Mouse (Mus musculus) layer of hippocampus, adult 2 months (tissue): ENCODE data around the gene Rarb. TPM values are rescaled to one million over a fixed set of nuclear protein-coding genes. Genes with fewer than 3 reads are reported as not detected.

Experiments used
- DNase-seq, 2 experiments: peaks; one replicate each; pipeline ENCODE4 v3.0.0; 2022; ENCODE audit warnings: low spot score in 2 of 2
- H3K27ac ChIP-seq: fragments of 200-600 bp; 2 replicates; pipeline ENCODE4 v1.8.1; 2022
- H3K4me3 ChIP-seq: fragments of 200-600 bp; 2 replicates; pipeline ENCODE4 v1.8.1; 2022; ENCODE audit warnings: mild to moderate bottlenecking
- CTCF ChIP-seq: fragments of 200-600 bp; conservative IDR thresholded peaks from 2 replicates; pipeline ENCODE4 v1.8.1; 2022; ENCODE audit warnings: antibody characterized with exemption, mild to moderate bottlenecking, moderate library complexity
- long read RNA-seq, 2 experiments: library from polyadenylated mRNA; stranded (forward); transcript quantifications; one replicate each; pipeline ENCODE4 v2.0.0; 2021; ENCODE audit warnings: borderline mapping rate in 2 of 2
- total RNA-seq, 2 experiments: library from RNA; stranded (reverse); gene quantifications; 2 replicates each; pipeline ENCODE4 v1.2.3; 2021

Gene Rarb
- total RNA-seq, result 1 to 10 TPM; 6.0 to 8.6 TPM
- long read RNA-seq, experiment 1, partial matches to known transcripts, result 0 of 2 reads
- long read RNA-seq, experiment 1, other reads (novel, unspliced or antisense), result 0 of 2 reads
- long read RNA-seq, experiment 2, transcript Rarb-201 (8 exons, 3,108 nt), result major isoform, 5 of 12 reads
- long read RNA-seq, experiment 2, partial matches to known transcripts, result 0 of 12 reads
- long read RNA-seq, experiment 2, other reads (novel, unspliced or antisense), result 5 of 12 reads

DNA sequence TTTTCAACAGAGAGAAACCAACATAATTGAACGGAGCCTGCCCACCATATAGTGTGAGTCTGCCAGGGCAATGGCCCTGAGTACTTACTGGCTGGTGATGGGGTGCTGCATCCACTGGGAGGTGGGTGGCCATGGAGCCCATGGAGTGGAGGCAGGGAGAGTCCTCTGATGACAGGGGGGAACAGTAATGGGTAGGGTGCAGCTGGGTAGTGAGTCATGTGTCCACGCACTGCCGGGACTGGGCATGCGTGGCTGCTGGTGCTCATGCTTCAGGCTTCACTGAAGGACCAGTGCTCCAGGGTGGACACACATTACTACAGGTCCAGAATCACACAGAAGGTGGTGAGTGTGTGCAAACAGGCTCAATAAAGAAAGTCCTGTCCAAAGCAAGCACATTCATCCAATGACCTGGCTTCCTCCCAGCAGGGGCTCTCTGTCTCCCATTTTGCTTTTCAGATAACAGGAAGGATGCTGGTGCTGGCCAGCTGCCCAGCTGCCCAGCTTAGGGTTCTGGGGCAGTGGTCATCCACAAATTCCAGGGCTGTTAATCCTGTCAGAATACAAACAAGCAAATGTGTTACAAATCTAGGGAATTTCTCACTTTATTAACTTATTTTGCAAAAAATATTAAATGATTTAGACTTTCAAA, at the start of gene Rarb:
Gene Rarb (minus strand): TSS at position 555 of the 649 bp plus-strand sequence.
- TF ChIP-seq CTCF, result no peak
- Histone ChIP-seq H3K4me3 (no peak within 1 kb of the TSS), H3K27ac (no peak within 1 kb of the TSS)
- DNase-seq, result no peak

DNA sequence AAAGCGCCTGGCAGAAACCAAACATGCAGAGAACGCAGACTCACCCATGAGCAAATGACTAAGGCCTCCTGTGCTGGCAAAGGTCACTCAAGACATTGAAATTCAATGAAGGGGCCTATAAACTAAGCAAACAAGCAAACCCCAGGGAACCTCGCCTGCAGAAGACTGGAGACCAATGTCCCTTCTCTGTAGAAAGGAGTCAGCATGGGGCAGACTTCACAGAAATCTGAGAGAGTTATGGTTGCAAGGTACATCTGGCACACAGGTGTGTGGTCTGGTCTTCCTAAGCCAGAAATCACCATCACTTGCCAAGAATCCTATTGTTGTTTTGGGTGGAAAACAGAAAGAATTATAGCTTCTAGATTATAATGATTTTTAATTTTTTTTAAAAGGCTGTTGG, 23.1 kb upstream of the Rarb start:
- DNase-seq, result no peak
- Histone ChIP-seq H3K27ac (no peak overlapping the region), H3K4me3 (no peak overlapping the region)
- no peak for TF ChIP-seq CTCF

DNA sequence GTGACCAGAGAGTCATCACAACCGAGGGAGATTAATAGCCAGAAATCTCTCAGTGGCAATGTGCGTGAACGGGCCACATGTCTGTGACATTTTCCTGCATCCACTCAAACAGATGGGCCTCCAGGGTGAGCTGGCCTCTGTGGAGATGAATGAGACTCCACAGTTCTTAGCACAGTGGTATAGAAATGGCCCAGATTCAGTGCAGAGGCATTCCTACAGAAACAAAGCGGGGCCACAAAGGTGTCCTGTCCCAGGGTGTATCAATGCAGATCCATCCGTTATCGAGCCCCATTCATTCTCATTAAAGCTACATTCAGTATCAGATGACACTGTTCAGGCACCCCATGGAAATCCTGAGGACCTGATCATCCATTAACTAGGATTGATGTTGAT, 22.6 kb upstream of the Rarb start:
- no peak for DNase-seq
- H3K4me3 ChIP-seq, result no peak overlapping the region
- H3K27ac ChIP-seq, result no peak overlapping the region
- TF ChIP-seq CTCF, result no peak

DNA sequence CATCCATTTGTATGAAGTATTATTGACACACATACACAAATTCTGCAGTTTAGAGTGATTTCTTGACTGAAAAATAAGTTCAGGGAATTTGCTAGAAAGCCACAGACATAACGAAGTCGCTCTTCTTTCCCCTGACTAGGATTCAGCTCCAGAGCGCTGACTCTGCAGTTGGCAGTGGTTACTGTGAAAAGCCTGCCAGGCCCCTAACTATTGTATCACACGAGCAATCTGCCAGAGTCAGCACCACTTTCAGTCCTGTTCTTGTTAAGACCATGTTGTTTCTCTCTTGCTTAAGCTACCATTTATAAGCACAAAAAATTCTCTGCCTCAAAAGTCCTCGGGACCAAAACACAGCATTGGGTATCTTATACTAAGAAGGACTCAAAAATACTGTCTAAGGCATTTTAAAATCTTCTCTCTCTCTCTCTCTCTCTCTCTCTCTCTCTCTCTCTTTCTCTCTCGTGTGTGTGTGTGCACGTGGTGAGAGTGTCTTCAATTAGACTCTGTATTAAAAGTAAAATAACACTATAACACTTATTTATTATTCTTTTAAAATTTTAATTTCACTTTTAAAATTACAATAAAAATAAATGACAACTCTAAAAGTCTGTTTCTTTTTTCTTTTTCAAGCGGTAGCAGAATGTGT, 22.1 kb upstream of the Rarb start:
- Histone ChIP-seq H3K27ac (no peak overlapping the region), H3K4me3 (no peak overlapping the region)
- DNase-seq, result peak; percentile 48 to 75
- no peak for TF ChIP-seq CTCF

DNA sequence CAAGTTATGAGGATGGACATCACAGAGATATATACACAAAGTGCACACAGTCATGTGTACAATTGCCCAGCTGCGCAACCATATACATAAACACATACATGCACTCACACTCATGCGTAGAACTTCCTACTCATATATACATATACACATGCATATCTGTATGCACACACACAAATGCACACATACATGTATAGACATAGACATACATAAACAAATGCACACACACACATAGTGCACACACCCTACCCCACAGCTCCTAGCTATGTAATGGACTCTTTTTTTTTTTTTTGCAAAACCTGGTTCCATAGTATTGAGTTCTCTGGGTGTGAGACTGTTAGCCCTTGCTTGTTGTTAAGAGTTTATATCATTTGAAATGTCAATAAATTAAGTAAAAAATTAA, 21.2 kb upstream of the Rarb start:
- TF ChIP-seq CTCF, result no peak
- no peak overlapping the region for H3K27ac ChIP-seq
- DNase-seq, result no peak

DNA sequence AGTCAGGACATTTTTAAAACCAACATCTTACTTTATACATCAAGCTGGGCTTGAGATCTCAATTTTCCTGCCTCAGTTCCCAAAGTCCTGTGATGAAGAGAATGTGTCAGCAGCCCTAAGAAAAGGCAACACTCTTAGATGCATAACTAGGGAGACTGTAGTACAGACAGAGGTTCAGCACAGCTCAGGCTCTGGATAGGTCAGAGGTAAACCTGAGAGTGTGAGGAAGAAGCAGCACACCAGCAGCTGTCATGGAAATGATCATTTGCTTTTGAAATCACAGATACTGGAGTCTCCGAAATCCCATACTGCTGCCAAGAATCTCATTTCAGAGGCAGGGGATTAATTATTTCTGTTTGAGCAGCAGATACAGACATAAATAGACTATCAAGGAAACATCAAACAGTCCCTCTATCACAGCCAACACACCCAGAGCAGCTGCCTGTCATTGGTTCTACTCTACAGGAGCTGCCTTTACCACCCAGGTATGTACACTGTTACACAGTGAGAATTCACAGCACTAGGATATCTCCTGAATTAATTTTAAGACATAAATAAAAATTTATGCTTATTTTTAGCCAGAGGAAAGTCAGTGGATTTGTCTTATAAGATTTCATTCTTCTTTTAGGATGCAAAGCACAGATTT, 3.7 kb downstream of the Rarb start:
- Histone ChIP-seq H3K27ac (no peak overlapping the region), H3K4me3 (no peak overlapping the region)
- no peak for DNase-seq
- no peak for TF ChIP-seq CTCF

More for the DNA sequence above, 21.2 kb upstream of the Rarb start:
- H3K4me3 ChIP-seq, result no peak overlapping the region

DNA sequence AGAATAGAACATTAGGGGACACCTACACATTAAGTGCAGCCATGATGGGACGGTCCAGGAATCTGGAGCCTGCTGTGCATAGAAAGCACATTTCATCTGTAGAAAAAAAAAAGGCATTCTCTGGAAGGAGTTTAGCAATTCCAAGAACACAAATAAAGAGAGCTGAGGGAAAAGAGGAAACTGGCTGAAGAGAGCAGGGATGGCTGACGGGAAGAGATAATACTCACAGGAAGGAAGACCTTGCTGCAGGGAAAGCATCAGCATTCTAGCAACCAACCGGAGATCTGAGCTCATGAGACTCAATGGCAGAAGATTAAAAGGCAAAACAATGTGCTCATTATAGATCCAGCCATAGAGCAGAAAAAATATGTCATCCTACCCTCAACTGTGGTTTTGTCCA, 12.8 kb downstream of the Rarb start:
- Histone ChIP-seq H3K4me3 (no peak overlapping the region), H3K27ac (no peak overlapping the region)
- TF ChIP-seq CTCF, result no peak
- no peak for DNase-seq

DNA sequence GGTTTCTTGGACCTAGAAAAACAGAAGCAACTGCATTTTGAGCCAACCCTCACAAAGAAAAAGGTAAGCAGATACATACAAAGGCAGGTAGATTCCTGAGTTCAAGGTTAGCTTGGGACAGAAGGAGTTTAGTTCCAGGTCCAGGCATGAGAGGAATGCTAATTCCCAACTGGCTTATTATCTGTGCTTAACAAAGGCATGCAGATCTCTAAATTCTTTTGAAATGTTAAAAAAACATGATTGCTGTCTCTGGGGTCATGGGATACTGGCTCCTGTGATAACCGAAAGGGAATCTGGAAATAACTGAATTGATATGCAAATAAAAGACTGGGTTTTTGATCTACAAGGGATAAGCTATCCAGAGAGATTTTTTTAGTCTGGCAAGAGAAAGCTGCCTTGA, 28.8 kb downstream of the Rarb start:
- DNase-seq, result no peak
- no peak for TF ChIP-seq CTCF
- Histone ChIP-seq H3K4me3 (no peak overlapping the region), H3K27ac (no peak overlapping the region)

GRCm38 (mm10) chr14:16781942-16782541, 36.9 kb downstream of the Rarb start:
- Histone ChIP-seq H3K4me3 (no peak overlapping the region), H3K27ac (no peak overlapping the region)
- no peak for TF ChIP-seq CTCF
- DNase-seq, result no peak

DNA sequence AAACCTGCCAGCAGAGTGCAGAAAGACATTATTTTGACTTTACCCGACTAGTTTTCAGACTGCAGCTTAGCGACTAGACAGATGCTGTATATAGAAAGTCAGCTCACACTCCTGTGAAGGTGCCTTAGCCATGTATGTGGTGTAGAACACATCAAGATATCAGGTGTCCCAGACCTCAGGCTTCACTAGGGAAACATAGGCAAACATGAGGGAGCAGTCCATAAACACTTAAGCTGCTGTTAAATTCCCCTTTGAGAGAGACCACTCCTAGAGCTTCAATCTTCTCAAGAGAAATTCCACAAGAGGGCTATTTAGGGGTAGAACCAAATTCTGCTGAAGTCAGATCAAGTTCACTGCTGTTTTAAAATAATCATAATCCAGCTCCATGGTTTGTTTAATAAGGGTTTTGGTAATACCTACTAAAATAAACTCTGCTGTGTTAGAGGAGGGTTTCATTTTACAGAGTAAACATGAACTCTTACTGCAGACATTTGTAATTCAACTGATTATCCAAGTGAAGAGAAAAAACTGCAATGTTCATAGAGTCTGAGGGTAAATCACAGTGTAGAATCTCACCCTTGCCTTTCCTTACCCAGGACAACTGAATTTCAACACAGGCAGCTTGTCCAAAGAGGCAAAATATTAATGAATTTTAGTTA, 42.1 kb downstream of the Rarb start:
- no peak overlapping the region for H3K27ac ChIP-seq
- DNase-seq, result no peak

DNA sequence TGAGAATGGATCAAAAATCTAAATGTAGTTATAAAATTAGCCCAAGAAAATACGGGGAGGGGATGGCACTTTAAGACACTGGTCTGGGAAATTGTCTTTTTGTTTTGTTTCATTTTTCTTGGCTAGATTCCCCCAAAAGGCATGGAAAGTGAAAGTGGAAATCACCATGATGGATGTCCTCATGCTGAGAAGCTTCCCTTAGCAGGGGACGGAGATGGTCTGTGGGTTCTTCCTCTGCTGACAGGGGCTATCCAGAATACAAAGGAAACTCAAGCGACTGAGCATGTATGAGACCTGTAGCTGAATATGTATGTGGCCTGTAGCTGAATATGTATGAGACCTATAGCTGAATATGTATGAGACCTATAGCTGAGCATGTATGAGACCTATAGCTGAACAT, 46.0 kb downstream of the Rarb start:
- no peak overlapping the region for H3K4me3 ChIP-seq
- DNase-seq, result no peak
- TF ChIP-seq CTCF, result no peak
- H3K27ac ChIP-seq, result no peak overlapping the region

More for the DNA sequence above, 42.1 kb downstream of the Rarb start:
- no peak overlapping the region for H3K4me3 ChIP-seq
- TF ChIP-seq CTCF, result no peak

GRCm38 (mm10) chr14:16765891-16766290, 53.1 kb downstream of the Rarb start:
- H3K27ac ChIP-seq, result no peak overlapping the region
- TF ChIP-seq CTCF, result no peak
- H3K4me3 ChIP-seq, result no peak overlapping the region
- no peak for DNase-seq

- DNase-seq, result no peak
- no peak for TF ChIP-seq CTCF
These were observed 56.2 kb downstream of the Rarb start for GRCm38 (mm10) chr14:16762773-16763172.

More at GRCm38 (mm10) chr14:16762773-16763172, 56.2 kb downstream of the Rarb start:
- H3K4me3 ChIP-seq, result no peak overlapping the region
- no peak overlapping the region for H3K27ac ChIP-seq
